Mouse (Mus musculus): ENCODE measurements around the gene Rbfox2. TPM values are rescaled to one million over a fixed set of nuclear protein-coding genes. Genes with fewer than 3 reads are reported as not detected.

The Rbfox2 gene
- polyA plus RNA-seq, 1 experiment = 6.6 TPM

GRCm38 (mm10) chr15:77081454-77081853, 225.3 kb downstream of the Rbfox2 start:
- no peaks in the 10 kb centered on the region for H3K4me1 ChIP-seq (ENCODE audit: control insufficient read depth, insufficient read depth, insufficient read length)
- H3K27me3 ChIP-seq (ENCODE audit: control insufficient read depth, insufficient read depth, low read length) = no peaks in the 10 kb centered on the region
- no peak for DNase-seq (ENCODE audit: low read depth in 1 of 2, low spot score in 2 of 2)
- H3K27ac ChIP-seq (ENCODE audit: insufficient read depth, low read length) = no peak overlapping the region
- 86% methylated on average over 5 of the region's 5 CpGs for WGBS
- TF ChIP-seq CTCF (IDR thresholded peaks at IDR 0.05; ENCODE audit: extremely low read depth, insufficient read depth, insufficient read length, insufficient replicate concordance) (no peak), POLR2A (IDR thresholded peaks at IDR 0.05; ENCODE audit: low read depth, low read length) (no peak)
- H3K36me3 ChIP-seq (ENCODE audit: control insufficient read depth, insufficient read depth, low read length) = no peaks in the 10 kb centered on the region
- H3K4me3 ChIP-seq (ENCODE audit: extremely low read depth, insufficient read depth, insufficient read length) = no peak overlapping the region

- Histone ChIP-seq H3K27ac (ENCODE audit: insufficient read depth, low read length) (no peak overlapping the region), H3K27me3 (ENCODE audit: control insufficient read depth, insufficient read depth, low read length) (no peaks in the 10 kb centered on the region), H3K4me3 (ENCODE audit: extremely low read depth, insufficient read depth, insufficient read length) (no peak overlapping the region), H3K4me1 (ENCODE audit: control insufficient read depth, insufficient read depth, insufficient read length) (no peaks in the 10 kb centered on the region), H3K36me3 (ENCODE audit: control insufficient read depth, insufficient read depth, low read length) (no peaks in the 10 kb centered on the region)
- WGBS = 85% methylated on average over 14 of the region's 14 CpGs
- TF ChIP-seq CTCF (IDR thresholded peaks at IDR 0.05; ENCODE audit: extremely low read depth, insufficient read depth, insufficient read length, insufficient replicate concordance) = no peak
- DNase-seq (ENCODE audit: low read depth in 1 of 2, low spot score in 2 of 2) = no peak
These were observed 226.0 kb downstream of the Rbfox2 start for GRCm38 (mm10) chr15:77080684-77081254.

- no peaks in the 10 kb centered on the region for H3K36me3 ChIP-seq (ENCODE audit: control insufficient read depth, insufficient read depth, low read length)
- H3K27ac ChIP-seq (ENCODE audit: insufficient read depth, low read length) = no peak overlapping the region
- WGBS = 83% methylated on average over 11 of the region's 11 CpGs
These were observed 226.9 kb downstream of the Rbfox2 start for GRCm38 (mm10) chr15:77079890-77080361.

GRCm38 (mm10) chr15:77079256-77079822, 227.5 kb downstream of the Rbfox2 start:
- TF ChIP-seq CTCF (IDR thresholded peaks at IDR 0.05; ENCODE audit: extremely low read depth, insufficient read depth, insufficient read length, insufficient replicate concordance) = no peak
- no peak for TF ChIP-seq POLR2A (IDR thresholded peaks at IDR 0.05; ENCODE audit: low read depth, low read length)
- H3K36me3 ChIP-seq (ENCODE audit: control insufficient read depth, insufficient read depth, low read length) = no peaks in the 10 kb centered on the region
- H3K27me3 ChIP-seq (ENCODE audit: control insufficient read depth, insufficient read depth, low read length) = no peaks in the 10 kb centered on the region
- no peak overlapping the region for H3K4me3 ChIP-seq (ENCODE audit: extremely low read depth, insufficient read depth, insufficient read length)
- H3K4me1 ChIP-seq (ENCODE audit: control insufficient read depth, insufficient read depth, insufficient read length) = no peaks in the 10 kb centered on the region
- DNase-seq (ENCODE audit: low read depth in 1 of 2, low spot score in 2 of 2) = no peak
- 84% methylated on average over 14 of the region's 14 CpGs for WGBS
- H3K27ac ChIP-seq (ENCODE audit: insufficient read depth, low read length) = no peak overlapping the region

More at GRCm38 (mm10) chr15:77079890-77080361, 226.9 kb downstream of the Rbfox2 start:
- Histone ChIP-seq H3K27me3 (ENCODE audit: control insufficient read depth, insufficient read depth, low read length) (no peaks in the 10 kb centered on the region), H3K4me3 (ENCODE audit: extremely low read depth, insufficient read depth, insufficient read length) (no peak overlapping the region), H3K4me1 (ENCODE audit: control insufficient read depth, insufficient read depth, insufficient read length) (no peaks in the 10 kb centered on the region)
- no peak for DNase-seq (ENCODE audit: low read depth in 1 of 2, low spot score in 2 of 2)
- TF ChIP-seq CTCF (IDR thresholded peaks at IDR 0.05; ENCODE audit: extremely low read depth, insufficient read depth, insufficient read length, insufficient replicate concordance) = no peak
- TF ChIP-seq POLR2A (IDR thresholded peaks at IDR 0.05; ENCODE audit: low read depth, low read length) = no peak

- no peak overlapping the region for H3K27ac ChIP-seq (ENCODE audit: insufficient read depth, low read length)
- 78% methylated on average over 3 of the region's 3 CpGs for WGBS
These were observed 228.0 kb downstream of the Rbfox2 start for GRCm38 (mm10) chr15:77078786-77079185.

GRCm38 (mm10) chr15:77077906-77078305, 228.9 kb downstream of the Rbfox2 start:
- Histone ChIP-seq H3K4me3 (ENCODE audit: extremely low read depth, insufficient read depth, insufficient read length) (no peak overlapping the region), H3K4me1 (ENCODE audit: control insufficient read depth, insufficient read depth, insufficient read length) (no peaks in the 10 kb centered on the region), H3K36me3 (ENCODE audit: control insufficient read depth, insufficient read depth, low read length) (no peaks in the 10 kb centered on the region), H3K27me3 (ENCODE audit: control insufficient read depth, insufficient read depth, low read length) (no peaks in the 10 kb centered on the region), H3K27ac (ENCODE audit: insufficient read depth, low read length) (no peak overlapping the region)
- 94% methylated on average over 9 of the region's 9 CpGs for WGBS
- no peak for TF ChIP-seq POLR2A (IDR thresholded peaks at IDR 0.05; ENCODE audit: low read depth, low read length)
- no peak for TF ChIP-seq CTCF (IDR thresholded peaks at IDR 0.05; ENCODE audit: extremely low read depth, insufficient read depth, insufficient read length, insufficient replicate concordance)
- DNase-seq (ENCODE audit: low read depth in 1 of 2, low spot score in 2 of 2) = no peak

More at GRCm38 (mm10) chr15:77078786-77079185, 228.0 kb downstream of the Rbfox2 start:
- Histone ChIP-seq H3K4me3 (ENCODE audit: extremely low read depth, insufficient read depth, insufficient read length) (no peak overlapping the region), H3K36me3 (ENCODE audit: control insufficient read depth, insufficient read depth, low read length) (no peaks in the 10 kb centered on the region), H3K27me3 (ENCODE audit: control insufficient read depth, insufficient read depth, low read length) (no peaks in the 10 kb centered on the region), H3K4me1 (ENCODE audit: control insufficient read depth, insufficient read depth, insufficient read length) (no peaks in the 10 kb centered on the region)
- DNase-seq (ENCODE audit: low read depth in 1 of 2, low spot score in 2 of 2) = no peak
- TF ChIP-seq CTCF (IDR thresholded peaks at IDR 0.05; ENCODE audit: extremely low read depth, insufficient read depth, insufficient read length, insufficient replicate concordance) (no peak), POLR2A (IDR thresholded peaks at IDR 0.05; ENCODE audit: low read depth, low read length) (no peak)

GRCm38 (mm10) chr15:77076523-77076922, 230.3 kb downstream of the Rbfox2 start:
- 76% methylated on average over 3 of the region's 3 CpGs for WGBS
- no peak overlapping the region for H3K4me3 ChIP-seq (ENCODE audit: extremely low read depth, insufficient read depth, insufficient read length)
- DNase-seq (ENCODE audit: low read depth in 1 of 2, low spot score in 2 of 2) = no peak
- H3K36me3 ChIP-seq (ENCODE audit: control insufficient read depth, insufficient read depth, low read length) = no peaks in the 10 kb centered on the region
- H3K27me3 ChIP-seq (ENCODE audit: control insufficient read depth, insufficient read depth, low read length) = no peaks in the 10 kb centered on the region
- TF ChIP-seq CTCF (IDR thresholded peaks at IDR 0.05; ENCODE audit: extremely low read depth, insufficient read depth, insufficient read length, insufficient replicate concordance) (no peak), POLR2A (IDR thresholded peaks at IDR 0.05; ENCODE audit: low read depth, low read length) (no peak)
- no peak overlapping the region for H3K27ac ChIP-seq (ENCODE audit: insufficient read depth, low read length)
- H3K4me1 ChIP-seq (ENCODE audit: control insufficient read depth, insufficient read depth, insufficient read length) = no peaks in the 10 kb centered on the region; the same call in 1 of the 2 replicates
